Mouse (Mus musculus) limb, embryonic 14.5 days (tissue): ENCODE data around the gene Aig1. TPM values are rescaled to one million over a fixed set of nuclear protein-coding genes. Genes with fewer than 3 reads are reported as not detected.

ENCODE experiments used
- ATAC-seq: fragments of 200-750 bp; cut with Nextera tagmentation; 2 replicates; pipeline ENCODE4 v1.8.0; 2017; ENCODE audit warnings: low read depth, moderate number of reproducible peaks, moderate TSS enrichment; ENCODE audit not compliant: low FRiP score
- DNase-seq: peaks from one replicate; pipeline ENCODE4 v3.0.0-alpha.2; 2015; ENCODE audit warnings: low spot score
- H3K27ac ChIP-seq: fragments of 300-500 bp; sonication (generic); replicated peaks from 2 replicates; pipeline ENCODE4 v1.5.1; 2014; ENCODE audit warnings: low read depth, mild to moderate bottlenecking, low read length, moderate library complexity, mixed read lengths
- H3K27me3 ChIP-seq: fragments of 300-500 bp; sonication (generic); 2 replicates; pipeline ENCODE4 v1.6.1; 2014; ENCODE audit warnings: low read length, mixed read lengths; ENCODE audit not compliant: control insufficient read depth, insufficient read depth
- H3K36me3 ChIP-seq: fragments of 300-500 bp; sonication (generic); 2 replicates; pipeline ENCODE4 v1.6.1; 2014; ENCODE audit warnings: mild to moderate bottlenecking, low read length, moderate library complexity, mixed read lengths; ENCODE audit not compliant: control insufficient read depth, insufficient read depth
- H3K4me1 ChIP-seq: fragments of 300-500 bp; sonication (generic); 2 replicates; pipeline ENCODE4 v1.6.1; 2014; ENCODE audit warnings: antibody characterized with exemption, low read length, mixed read lengths; ENCODE audit not compliant: control insufficient read depth, insufficient read depth
- H3K4me2 ChIP-seq: fragments of 300-500 bp; sonication (generic); replicated peaks from 2 replicates; pipeline ENCODE4 v1.6.1; 2014; ENCODE audit warnings: low read depth, mild to moderate bottlenecking, low read length, moderate library complexity; ENCODE audit not compliant: severe bottlenecking
- H3K4me3 ChIP-seq: fragments of 300-500 bp; sonication (generic); replicated peaks from 2 replicates; pipeline ENCODE4 v1.5.1; 2014; ENCODE audit warnings: low read length
- H3K9ac ChIP-seq: fragments of 300-500 bp; sonication (generic); 2 replicates; pipeline ENCODE4 v1.6.1; 2014; ENCODE audit warnings: mild to moderate bottlenecking, low read depth, low read length, moderate library complexity; ENCODE audit not compliant: severe bottlenecking
- H3K9me3 ChIP-seq: fragments of 300-500 bp; sonication (generic); 2 replicates; pipeline ENCODE4 v1.6.1; 2016; ENCODE audit warnings: low read length; ENCODE audit not compliant: control insufficient read depth
- POLR2A ChIP-seq: fragments of 200-500 bp; IDR thresholded peaks from 2 replicates; pipeline ENCODE4 v1.8.0; 2012; ENCODE audit warnings: inconsistent platforms, mild to moderate bottlenecking, moderate library complexity, borderline replicate concordance; ENCODE audit not compliant: insufficient read depth, insufficient read length; ENCODE audit errors: extremely low read depth
- WGBS: fragments of 180-500 bp; shearing (Covaris S2); extraction: QIAGEN DNeasy Blood & Tissue Kit; methylation state at CpG from one replicate; pipeline ENCODE4 v1.1.7; 2014; 5-methylcytosine and 5-hydroxymethylcytosine counted together
- polyA plus RNA-seq, 2 experiments: library from polyadenylated mRNA; depleted of rRNA in 1 of 2; stranded (reverse) in 1 of 2; unstranded in 1 of 2; fragments of >200 nt; fragmentation: Nextera tagmentation in 1 of 2; extraction: Ambion mirVana in 1 of 2; gene quantifications; 2 replicates each; pipeline versions ENCODE4 v1.2.1 to v1.2.3; 2012 to 2014

Aig1 gene
- polyA plus RNA-seq, 2 experiments = 20.0 to 33.7 TPM

DNA sequence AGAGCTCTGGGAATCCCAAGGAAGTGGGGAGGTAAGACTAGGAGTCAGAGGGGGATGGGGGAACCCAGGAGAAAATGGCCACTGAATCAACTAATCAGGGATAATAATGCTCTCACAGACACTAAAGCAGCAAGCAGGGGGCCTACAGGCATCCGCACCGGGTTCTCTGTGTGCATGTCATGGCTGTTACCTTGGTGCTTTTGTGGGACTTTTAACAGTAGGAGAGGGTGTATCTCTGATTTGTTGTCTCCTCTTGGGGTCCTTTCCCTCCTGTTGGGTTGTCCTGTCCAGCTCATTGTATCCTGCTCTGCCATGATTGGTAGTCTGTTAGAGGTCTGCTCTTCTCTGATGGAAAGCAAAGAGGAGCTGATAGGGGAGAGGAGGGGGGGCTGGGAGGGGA is 19.6 kb downstream of the Aig1 start:
- 50% methylated on average over 2 of the region's 2 CpGs for WGBS
- H3K27ac ChIP-seq = no peak overlapping the region
- TF ChIP-seq POLR2A = no peak
- H3K4me3 ChIP-seq = no peak overlapping the region
- H3K4me2 ChIP-seq = no peak overlapping the region
- no peaks in the 10 kb centered on the region for H3K9me3 ChIP-seq
- no peak overlapping the region for H3K9ac ChIP-seq
- DNase-seq = no peak
- ATAC-seq = no peak
- H3K4me1 ChIP-seq = no peaks in the 10 kb centered on the region
- no peaks in the 10 kb centered on the region for H3K27me3 ChIP-seq
- H3K36me3 ChIP-seq = no peaks in the 10 kb centered on the region

DNA sequence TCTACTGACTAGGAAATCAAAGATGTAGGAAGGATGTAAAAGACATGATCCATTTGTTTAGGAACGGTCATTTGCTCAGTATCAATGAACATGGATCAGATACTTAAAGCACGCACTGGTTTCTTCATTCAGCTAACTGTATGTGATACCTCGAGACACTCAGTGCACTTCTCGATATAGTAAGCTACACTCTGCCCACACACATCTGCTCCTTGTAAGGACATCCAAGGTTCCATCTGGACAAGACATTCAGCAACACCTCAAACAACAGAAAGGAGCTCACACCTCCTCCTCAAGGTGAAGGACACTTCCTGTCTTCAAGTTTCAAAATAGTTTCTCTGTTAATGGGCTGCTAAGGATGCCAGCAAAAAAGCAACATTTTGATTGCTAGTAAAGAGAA is 23.9 kb downstream of the Aig1 start:
- H3K27me3 ChIP-seq = no peaks in the 10 kb centered on the region
- TF ChIP-seq POLR2A = no peak
- H3K9me3 ChIP-seq = no peaks in the 10 kb centered on the region
- H3K4me2 ChIP-seq = no peak overlapping the region
- H3K36me3 ChIP-seq = no peaks in the 10 kb centered on the region
- no peak for ATAC-seq
- no peaks in the 10 kb centered on the region for H3K4me1 ChIP-seq
- WGBS = 70% methylated on average over 4 of the region's 4 CpGs
- no peak overlapping the region for H3K4me3 ChIP-seq
- H3K9ac ChIP-seq = no peak overlapping the region
- DNase-seq = no peak
- no peak overlapping the region for H3K27ac ChIP-seq

DNA sequence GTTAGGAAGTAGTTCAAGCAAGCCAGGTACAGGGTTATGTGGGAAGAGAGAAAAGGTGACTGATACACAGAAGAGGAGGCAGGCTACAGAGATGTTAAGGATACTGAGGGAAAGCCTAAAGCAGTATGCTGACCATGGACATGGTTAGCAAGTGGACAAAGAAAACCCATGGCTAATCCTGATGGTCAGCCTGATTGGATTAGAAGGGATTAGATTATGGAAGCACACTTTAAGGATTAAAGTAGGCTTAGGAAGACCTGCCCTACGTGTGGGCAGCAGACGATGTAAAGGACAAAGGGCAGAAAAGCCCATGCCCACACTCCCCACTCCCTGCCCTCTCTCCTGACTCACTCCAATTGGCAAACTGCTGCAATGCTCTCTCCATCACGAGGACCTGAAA is 25.0 kb downstream of the Aig1 start:
- ATAC-seq = no peak
- 73% methylated on average over 3 of the region's 3 CpGs for WGBS

DNA sequence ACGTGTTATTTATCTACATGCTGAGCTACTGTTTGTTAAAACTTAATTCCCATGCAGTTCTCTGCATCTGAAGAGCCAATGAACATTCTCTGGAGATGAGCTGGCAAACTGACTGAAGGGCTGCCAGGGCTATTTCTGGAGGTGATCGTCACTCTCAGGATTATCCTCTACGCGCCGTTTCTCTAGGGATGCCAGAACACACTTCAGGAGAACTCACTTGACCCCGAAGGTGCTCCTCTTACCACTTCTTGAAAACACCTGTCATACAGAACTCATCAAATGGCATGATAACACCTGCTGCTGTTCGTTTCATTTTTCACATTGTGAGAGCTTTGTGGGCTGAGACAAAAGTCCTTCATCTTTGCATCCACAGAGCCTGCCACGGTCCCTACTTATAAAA is 25.9 kb downstream of the Aig1 start:
- H3K27me3 ChIP-seq = no peaks in the 10 kb centered on the region
- TF ChIP-seq POLR2A = no peak
- ATAC-seq (no peak), DNase-seq (no peak)
- no peaks in the 10 kb centered on the region for H3K36me3 ChIP-seq
- no peak overlapping the region for H3K4me3 ChIP-seq
- H3K4me2 ChIP-seq = no peak overlapping the region
- H3K27ac ChIP-seq = no peak overlapping the region
- H3K4me1 ChIP-seq = no peaks in the 10 kb centered on the region
- no peak overlapping the region for H3K9ac ChIP-seq
- 77% methylated on average over 8 of the region's 8 CpGs for WGBS
- no peaks in the 10 kb centered on the region for H3K9me3 ChIP-seq

More for the DNA sequence above, 25.0 kb downstream of the Aig1 start:
- no peak for DNase-seq
- Histone ChIP-seq H3K36me3 (no peaks in the 10 kb centered on the region), H3K9ac (no peak overlapping the region), H3K4me3 (no peak overlapping the region), H3K27me3 (no peaks in the 10 kb centered on the region), H3K9me3 (no peaks in the 10 kb centered on the region), H3K4me1 (no peaks in the 10 kb centered on the region), H3K27ac (no peak overlapping the region), H3K4me2 (no peak overlapping the region)
- no peak for TF ChIP-seq POLR2A

DNA sequence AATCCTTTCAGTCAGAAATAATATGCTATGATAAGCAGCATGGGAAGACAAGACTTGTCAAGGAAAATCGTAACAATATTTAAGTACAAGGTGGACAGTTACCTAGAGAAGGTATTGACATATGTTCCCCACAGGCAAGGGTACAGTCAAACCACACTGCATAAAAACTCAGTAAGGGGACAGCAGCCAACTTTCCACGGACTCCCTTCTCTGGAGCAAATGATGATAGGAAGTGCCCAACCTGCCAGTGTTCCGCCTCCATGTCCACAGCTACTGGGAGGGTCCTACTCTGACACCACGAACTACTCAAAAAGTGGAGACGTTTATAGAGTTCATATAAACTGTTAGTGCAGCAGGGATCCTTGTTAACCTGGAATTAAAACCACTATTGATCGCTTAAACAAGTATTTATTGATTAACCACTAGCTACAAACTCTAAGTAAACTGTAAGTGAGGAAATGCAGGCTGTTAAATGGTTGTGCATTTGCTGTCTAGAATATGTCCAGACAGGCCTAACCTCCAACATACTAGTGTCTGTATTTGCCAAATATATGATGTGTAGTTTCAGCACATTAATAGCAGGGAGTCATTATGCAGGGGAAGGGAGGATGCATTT is 30.2 kb downstream of the Aig1 start:
- Histone ChIP-seq H3K36me3 (no peaks in the 10 kb centered on the region), H3K4me2 (no peak overlapping the region), H3K27ac (no peak overlapping the region), H3K9ac (no peak overlapping the region), H3K27me3 (no peaks in the 10 kb centered on the region), H3K9me3 (no peaks in the 10 kb centered on the region), H3K4me1 (no peaks in the 10 kb centered on the region), H3K4me3 (no peak overlapping the region)
- ATAC-seq (no peak), DNase-seq (no peak)
- WGBS = 65% methylated on average over 6 of the region's 6 CpGs
- TF ChIP-seq POLR2A = no peak

DNA sequence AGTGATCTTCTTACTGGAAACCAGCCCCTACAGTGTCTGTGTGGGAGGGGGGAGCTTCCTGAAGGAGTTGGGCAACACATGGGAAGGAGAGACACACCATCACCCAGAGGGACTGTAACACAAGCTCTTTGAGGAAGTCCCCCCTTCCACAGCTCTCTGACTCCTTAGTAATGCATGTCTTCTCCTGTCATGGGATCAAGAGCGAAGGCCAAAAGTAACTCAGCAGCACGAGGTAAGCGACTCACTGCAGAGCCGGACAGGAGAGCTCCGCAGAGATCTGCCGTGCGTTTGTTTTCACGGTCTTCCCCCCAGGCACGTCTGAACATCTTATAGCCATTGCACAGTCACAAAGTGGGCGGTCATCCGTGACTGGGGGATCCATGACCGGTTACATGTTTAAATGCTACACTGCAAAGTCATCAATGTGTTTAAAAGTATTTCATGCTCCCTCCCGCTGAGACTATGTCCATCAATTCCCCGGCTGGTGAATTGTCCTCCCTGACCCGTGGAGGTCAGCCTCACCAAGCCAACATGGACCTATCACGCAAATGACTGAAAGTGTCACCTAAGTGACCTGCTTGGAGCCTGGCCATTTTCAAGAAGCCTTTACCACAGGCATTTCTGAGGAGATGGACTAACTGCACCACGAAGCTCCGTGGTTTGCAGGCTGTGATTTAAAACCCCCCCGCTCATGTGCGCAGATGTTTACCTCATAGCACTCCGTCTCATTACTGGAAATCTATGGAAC is 30.9 kb downstream of the Aig1 start:
- 85% methylated on average over 21 of the region's 21 CpGs for WGBS
- no peak overlapping the region for H3K9ac ChIP-seq

More for the DNA sequence above, 30.9 kb downstream of the Aig1 start:
- H3K4me2 ChIP-seq = no peak overlapping the region
- TF ChIP-seq POLR2A = no peak
- no peaks in the 10 kb centered on the region for H3K9me3 ChIP-seq
- no peak overlapping the region for H3K4me3 ChIP-seq
- DNase-seq (no peak), ATAC-seq (no peak)
- no peaks in the 10 kb centered on the region for H3K4me1 ChIP-seq
- H3K27ac ChIP-seq = no peak overlapping the region
- no peaks in the 10 kb centered on the region for H3K27me3 ChIP-seq
- no peaks in the 10 kb centered on the region for H3K36me3 ChIP-seq
